Mouse (Mus musculus): Measurements from ENCODE around the gene Lbx1.

Lbx1 gene

GRCm38 (mm10) chr19:45235766-45236362, at the start of gene Lbx1:
Gene Lbx1 (minus strand): TSS chr19:45235812.
- DNase-seq (ENCODE audit: low read depth, low spot score), result no peak

- DNase-seq (ENCODE audit: low read depth, low spot score), result peak; percentile 78
Observed at GRCm38 (mm10) chr19:45283302-45283701, 47.7 kb upstream of the Lbx1 start.

GRCm38 (mm10) chr19:45276196-45276595, 40.6 kb upstream of the Lbx1 start:
- no peak for DNase-seq (ENCODE audit: low read depth, low spot score)

DNA sequence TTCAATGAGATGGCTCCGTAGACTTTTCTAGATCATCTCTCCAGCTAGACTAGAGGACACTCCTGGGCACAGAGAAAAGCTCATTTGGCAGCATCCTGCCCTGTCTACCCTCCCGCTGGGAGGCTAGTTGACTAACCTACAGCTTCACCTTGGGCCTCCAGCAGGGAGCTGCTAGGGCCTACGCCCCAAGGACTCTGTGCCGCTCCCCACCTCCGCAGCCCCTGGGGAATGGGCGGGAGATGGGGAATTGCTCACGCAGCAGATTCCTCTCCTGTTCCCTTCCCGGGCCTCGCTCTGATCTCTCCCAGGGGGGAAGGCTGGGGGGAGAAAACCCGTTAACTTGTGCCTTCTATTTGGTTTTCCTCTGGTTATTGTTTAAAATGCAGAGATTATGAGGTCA, 36.4 kb upstream of the Lbx1 start:
- no peak for DNase-seq (ENCODE audit: low read depth, low spot score)

GRCm38 (mm10) chr19:45262995-45263394, 27.4 kb upstream of the Lbx1 start:
- no peak for DNase-seq (ENCODE audit: low read depth, low spot score)

DNA sequence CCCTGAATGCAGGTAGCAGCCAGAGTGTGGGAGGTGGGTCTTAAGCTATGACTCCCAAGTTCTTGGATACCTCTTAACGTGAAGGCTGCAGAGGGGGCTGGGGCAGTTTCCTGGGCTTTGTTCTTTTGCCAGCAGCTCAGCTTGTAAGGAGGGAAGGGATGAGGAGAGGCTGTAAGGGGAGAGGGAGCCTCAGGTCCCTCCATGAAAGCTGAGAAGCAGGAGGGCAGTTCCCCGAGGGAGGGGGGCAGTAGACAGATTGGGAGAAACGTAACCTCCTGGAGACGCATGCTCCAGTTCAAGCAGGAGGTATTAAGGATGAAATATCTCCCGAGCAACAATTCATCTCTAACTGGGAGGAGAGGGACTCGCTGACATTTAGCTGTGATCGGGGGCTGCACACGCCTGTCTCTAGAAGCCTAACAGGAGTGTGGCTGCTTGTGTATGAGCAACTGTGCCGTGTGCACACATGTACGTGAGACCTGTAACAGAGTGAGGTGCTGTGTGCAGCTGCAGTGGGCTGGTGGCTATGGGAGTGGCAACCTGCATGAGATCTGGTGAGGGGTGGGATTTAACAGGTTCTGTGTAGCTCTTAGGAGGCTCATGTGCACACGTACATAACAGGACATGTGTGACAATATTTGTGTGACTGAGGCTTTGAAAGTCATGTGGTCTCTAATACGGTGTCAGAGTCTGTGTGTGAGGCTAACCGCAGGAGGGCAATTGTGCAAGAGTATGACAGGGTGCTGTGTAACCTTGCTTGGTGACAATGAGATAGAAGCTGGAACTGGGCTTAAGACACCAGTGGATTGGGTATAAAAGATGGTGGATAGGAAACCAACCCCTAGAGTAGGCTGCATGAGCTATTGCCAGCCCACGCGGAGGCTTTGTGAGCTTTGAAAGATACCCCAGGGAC, 22.1 kb upstream of the Lbx1 start:
- DNase-seq (ENCODE audit: low read depth, low spot score), result no peak

- no peak for DNase-seq (ENCODE audit: low read depth, low spot score)
Observed at GRCm38 (mm10) chr19:45254806-45255205, 19.2 kb upstream of the Lbx1 start.

DNA sequence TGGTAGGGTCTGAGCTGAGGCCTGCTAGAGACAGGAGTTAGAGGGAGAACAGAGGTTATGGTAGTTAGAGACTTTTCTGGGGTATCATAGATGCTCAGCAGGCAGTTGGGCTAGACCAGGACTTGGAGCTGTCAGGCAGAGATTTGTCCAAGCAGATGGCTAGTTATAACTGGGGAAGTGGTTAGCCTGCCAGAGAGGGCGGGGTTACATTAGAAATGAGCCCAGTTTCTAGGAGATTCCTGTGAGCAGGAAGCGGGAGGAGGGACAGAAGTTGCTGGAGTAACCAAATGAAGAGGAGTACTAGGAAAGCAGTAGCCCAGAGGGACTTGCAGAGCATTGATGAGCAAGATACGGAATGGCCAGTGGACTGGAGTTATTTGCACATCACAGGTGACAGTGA, 16.8 kb upstream of the Lbx1 start:
- DNase-seq (ENCODE audit: low read depth, low spot score), result no peak

- peak; percentile 71 for DNase-seq (ENCODE audit: low read depth, low spot score)
Observed at GRCm38 (mm10) chr19:45248691-45249090, 13.1 kb upstream of the Lbx1 start.

DNA sequence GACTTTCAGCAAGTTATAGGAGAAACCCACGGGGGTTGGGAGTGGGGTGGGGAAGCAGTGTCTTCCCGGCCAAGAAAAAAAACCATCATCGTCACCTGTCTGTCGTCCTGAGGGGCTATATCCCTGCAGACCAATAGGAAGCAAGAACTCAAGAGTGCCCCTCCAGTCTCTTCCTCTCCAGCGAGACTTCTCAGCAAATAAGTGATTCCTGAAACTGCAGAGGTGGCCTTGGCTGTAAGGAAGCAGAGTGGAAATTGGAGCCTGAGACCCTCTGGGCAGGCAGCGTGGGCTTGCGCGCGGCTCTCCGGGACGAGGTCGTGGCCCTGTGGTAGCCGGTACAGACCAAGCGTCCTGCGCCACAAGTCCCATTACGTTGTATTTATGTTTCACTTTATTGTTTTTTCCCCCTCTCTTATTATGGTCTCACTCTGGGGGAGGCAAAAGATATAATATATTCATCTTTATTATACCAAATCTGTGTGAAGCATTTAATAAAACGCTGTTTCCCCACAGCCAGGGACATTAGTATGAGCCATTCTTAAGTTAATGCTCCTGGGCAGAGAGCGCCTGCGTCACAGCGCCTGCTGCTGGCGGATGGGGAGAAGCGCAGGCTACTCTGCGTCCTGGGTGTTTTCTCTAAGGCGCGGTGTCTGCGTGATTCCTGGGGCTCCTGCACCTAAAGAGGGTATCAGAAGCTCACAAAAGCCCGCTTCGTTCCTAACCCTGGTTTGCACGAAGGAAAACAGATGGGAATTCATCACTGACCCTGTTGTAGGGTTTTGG, 8.5 kb upstream of the Lbx1 start:
- no peak for DNase-seq (ENCODE audit: low read depth, low spot score)

GRCm38 (mm10) chr19:45243264-45243602, 7.6 kb upstream of the Lbx1 start:
- DNase-seq (ENCODE audit: low read depth, low spot score), result no peak

- no peak for DNase-seq (ENCODE audit: low read depth, low spot score)
Observed at GRCm38 (mm10) chr19:45242348-45243263, 7.0 kb upstream of the Lbx1 start.

- no peak for DNase-seq (ENCODE audit: low read depth, low spot score)
Observed at GRCm38 (mm10) chr19:45242017-45242347, 6.4 kb upstream of the Lbx1 start.

DNA sequence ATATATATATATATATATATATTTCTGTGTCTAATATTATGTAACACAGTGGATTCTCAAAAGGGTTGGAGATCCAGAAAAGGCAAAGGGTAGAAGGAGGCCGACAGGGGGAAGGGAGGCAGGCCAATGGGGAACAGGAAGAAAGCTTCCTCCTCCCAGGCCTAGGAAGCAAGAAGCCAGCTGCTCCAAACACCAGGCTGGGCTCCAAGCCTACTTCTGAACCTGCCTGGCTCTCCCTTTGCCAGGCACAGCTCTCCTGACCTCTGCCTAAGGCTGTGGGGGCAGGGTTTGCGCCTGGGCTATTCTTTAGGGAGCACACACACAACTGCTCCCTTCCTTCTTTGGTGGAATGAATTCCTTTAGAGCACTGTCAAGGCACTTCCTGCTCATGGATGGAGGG, 4.4 kb upstream of the Lbx1 start:
- DNase-seq (ENCODE audit: low read depth, low spot score), result no peak

GRCm38 (mm10) chr19:45239191-45239590, 3.6 kb upstream of the Lbx1 start:
- DNase-seq (ENCODE audit: low read depth, low spot score), result no peak

DNA sequence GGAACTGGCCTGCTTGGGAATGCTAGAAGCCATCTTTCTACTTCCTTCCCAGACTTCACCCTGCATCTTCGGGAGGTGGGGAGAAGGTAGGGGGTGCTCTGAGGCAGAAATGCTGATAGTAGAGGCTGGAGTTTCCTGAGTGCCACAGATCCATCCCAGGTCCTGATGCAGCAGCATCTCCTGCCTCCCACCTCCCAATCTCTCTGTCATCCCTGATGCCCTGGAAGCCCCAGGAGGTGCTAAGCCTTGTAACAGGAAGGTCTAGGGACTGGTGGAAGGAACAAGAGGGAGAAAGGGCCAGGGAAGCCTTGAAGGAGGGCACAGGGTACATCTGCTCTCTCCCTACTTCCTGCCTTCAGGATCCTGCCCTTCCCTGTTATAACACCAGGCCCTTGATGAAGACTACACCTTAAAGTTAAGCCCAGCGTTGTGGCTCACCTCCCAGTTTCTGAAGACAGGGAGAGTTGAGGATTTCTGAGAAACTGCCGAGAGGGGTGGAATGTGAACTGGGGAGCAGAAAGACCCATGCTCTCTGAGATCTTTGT, 2.1 kb upstream of the Lbx1 start:
- no peak for DNase-seq (ENCODE audit: low read depth, low spot score)

DNA sequence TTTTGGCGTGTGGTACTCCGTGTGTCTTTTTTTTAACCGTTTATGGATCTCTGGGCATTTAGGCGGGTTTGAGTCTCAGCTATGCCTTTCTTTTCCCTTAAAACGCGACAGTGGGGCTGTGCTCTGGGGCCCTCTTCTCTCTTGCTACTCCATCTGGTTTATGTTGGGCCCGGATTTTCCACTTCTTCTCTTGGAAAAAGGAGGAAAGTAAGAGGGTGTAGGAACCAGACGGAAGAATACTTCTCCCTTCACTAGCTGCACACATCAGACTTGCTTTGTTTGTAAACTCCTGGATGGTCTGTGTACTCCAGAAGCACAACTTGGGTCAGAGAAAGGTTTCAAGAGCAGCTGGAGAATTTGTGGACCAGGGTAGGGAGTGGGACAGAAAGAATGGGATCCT, 1.5 kb upstream of the Lbx1 start:
- no peak for DNase-seq (ENCODE audit: low read depth, low spot score)

GRCm38 (mm10) chr19:45236363-45236942, 841 bp upstream of the Lbx1 start:
- no peak for DNase-seq (ENCODE audit: low read depth, low spot score)

DNA sequence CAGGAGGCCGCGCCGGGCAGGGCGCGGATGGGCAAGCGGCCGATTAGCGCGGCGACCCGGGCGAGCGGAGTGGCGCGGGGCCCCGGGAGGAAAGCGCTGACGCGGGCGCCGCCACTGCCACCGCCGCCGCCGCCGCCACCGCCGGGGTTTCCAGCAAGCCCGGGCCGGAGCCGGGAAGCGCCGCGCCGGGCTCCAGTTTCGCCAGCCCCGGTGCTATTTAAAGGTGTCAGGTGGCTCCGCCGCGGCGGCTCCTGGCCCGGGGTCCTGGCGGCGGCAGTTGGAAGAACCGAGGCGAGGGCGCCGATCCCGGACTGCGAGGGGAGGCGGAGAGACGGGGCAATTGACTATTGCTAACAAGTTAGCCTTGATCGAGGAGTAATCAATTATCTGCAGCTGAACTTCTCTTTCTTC, 276 bp downstream of the Lbx1 start:
- no peak for DNase-seq (ENCODE audit: low read depth, low spot score)

DNA sequence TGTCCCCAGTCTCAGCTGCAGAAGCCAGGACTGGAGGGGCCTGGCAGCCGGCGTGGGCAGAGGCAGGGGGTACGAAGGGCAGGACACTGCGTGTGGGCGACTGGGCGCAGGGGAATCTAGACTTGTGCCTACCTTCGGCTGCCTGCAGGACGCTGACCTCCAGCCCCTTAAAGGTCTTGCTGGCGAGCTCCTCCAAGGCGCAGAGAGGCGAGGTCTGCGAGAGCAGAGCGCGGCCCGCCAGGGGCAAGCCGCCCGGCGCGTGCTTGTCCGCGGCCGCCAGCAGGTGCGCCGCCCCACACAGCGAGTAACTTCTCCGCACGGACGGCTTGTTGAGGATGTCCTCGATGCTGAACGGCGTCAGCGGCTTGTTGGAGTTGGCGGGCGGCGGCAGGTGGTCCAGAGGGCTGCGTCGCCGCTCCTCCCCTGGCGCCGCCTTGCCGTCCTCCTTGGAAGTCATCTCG, 811 bp downstream of the Lbx1 start:
- no peak for DNase-seq (ENCODE audit: low read depth, low spot score)

Data from brain, adult 2 months (tissue).